In the genomic region with DNA sequence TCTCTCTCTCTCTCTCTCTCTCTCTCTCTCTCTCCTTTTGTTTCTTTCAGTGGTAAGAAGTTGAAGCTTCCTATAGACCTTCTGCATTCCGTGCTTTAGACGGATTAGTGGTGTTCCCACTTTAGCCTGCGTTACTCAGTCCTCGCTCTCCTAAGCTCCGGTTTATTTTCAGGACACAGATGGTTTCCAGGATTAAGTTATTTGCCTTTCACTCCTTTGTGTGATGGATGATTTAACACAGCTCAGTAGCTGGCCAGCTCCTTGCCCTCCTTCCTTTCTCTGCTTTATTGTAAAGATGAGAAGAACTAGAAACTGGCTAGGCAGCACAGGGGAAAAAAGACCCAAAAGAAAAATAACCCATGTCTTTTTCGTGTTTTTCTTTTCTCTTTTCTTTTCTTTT, we compare ENCODE assay signal across 10 mouse cellular contexts. TPM values are rescaled to one million over a fixed set of nuclear protein-coding genes. Genes with fewer than 3 reads are reported as not detected.
DNase-seq lines count a peak whose midpoint lies in the region; ATAC-seq and TF ChIP-seq lines count a peak whose summit lies in the region.
"Had no signal": no experiment of that assay in that cellular context is flagged by ENCODE, and none has a peak within 500 bp of the region (broad histone marks: within the 10 kb centered on the region; RNA-seq: fewer than 3 reads in every experiment).

No protein-coding gene starts in this region.

- no peak overlapping the region for H3K4me3 ChIP-seq in liver, embryonic 11.5 days (ENCODE audit: low read depth, low read length)
- peak overlapping the region; percentile 27 for H3K4me3 ChIP-seq in forebrain, embryonic 10.5 days
- no peak overlapping the region for H3K4me3 ChIP-seq in intestine, postnatal 0 days (ENCODE audit: low read depth, low read length)
- no peak overlapping the region for H3K4me3 ChIP-seq in neural tube, embryonic 15.5 days (replicated peaks)

- TF ChIP-seq CTCF in intestine, postnatal 0 days (IDR thresholded peaks at IDR 0.05; ENCODE audit: low read depth), result no peak

- H3K4me1 ChIP-seq in liver, embryonic 11.5 days (replicated peaks; ENCODE audit: control insufficient read depth, insufficient read depth, low read length), result no peaks in the 10 kb centered on the region
- peaks cover 40% of the 10 kb centered on the region for H3K4me1 ChIP-seq in forebrain, embryonic 10.5 days
- H3K4me1 ChIP-seq in intestine, postnatal 0 days (replicated peaks; ENCODE audit: control insufficient read depth, insufficient read depth, low read length), result no peaks in the 10 kb centered on the region
- peaks cover 22% of the 10 kb centered on the region for H3K4me1 ChIP-seq in neural tube, embryonic 15.5 days

- no peak for DNase-seq in liver, embryonic 11.5 days (ENCODE audit: low spot score)
- DNase-seq in liver, result no peak
- no peak for DNase-seq in forebrain, embryonic 10.5 days (ENCODE audit: extremely low spot score, low spot score)
- no peak for DNase-seq in urinary bladder, postnatal 36 days (ENCODE audit: low spot score in 2 of 2)
- no peak for DNase-seq in testis, postnatal 14 days (ENCODE audit: low spot score)
- DNase-seq: cerebellum, postnatal 14 days had no signal

- no peak overlapping the region for H3K27ac ChIP-seq in liver, embryonic 11.5 days (ENCODE audit: low read depth, low read length)
- peak overlapping the region; percentile 73; the same call in 1 of the 2 replicates for H3K27ac ChIP-seq in forebrain, embryonic 10.5 days
- H3K27ac ChIP-seq in intestine, postnatal 0 days (ENCODE audit: low read depth, low read length), result no peak overlapping the region
- H3K27ac ChIP-seq in neural tube, embryonic 15.5 days (replicated peaks), result no peak overlapping the region

- H3K9ac ChIP-seq in liver, embryonic 11.5 days (ENCODE audit: low read depth, low read length), result no peak overlapping the region
- no peak overlapping the region for H3K9ac ChIP-seq in intestine, postnatal 0 days (ENCODE audit: low read depth, low read length)
- no peak overlapping the region for H3K9ac ChIP-seq in neural tube, embryonic 15.5 days (replicated peaks)

- ATAC-seq in liver, embryonic 11.5 days (replicated peaks; ENCODE audit: low FRiP score), result no peak
- ATAC-seq in intestine, postnatal 0 days, result no peak
- 0 out of 2 replicates have a peak, but pooled peaks have one; percentile 18 for ATAC-seq in neural tube, embryonic 15.5 days (ENCODE audit: low FRiP score)
- no peak for ATAC-seq in cerebellum, adult (ENCODE audit: insufficient number of reproducible peaks, low FRiP score, low TSS enrichment)

- H3K27me3 ChIP-seq in liver, embryonic 11.5 days (replicated peaks; ENCODE audit: control insufficient read depth, insufficient read depth, low read length), result peaks cover 9% of the 10 kb centered on the region
- H3K27me3 ChIP-seq in forebrain, embryonic 10.5 days (ENCODE audit: poor library complexity, severe bottlenecking), result peaks cover 11% of the 10 kb centered on the region; the same call in 1 of the 2 replicates
- no peaks in the 10 kb centered on the region for H3K27me3 ChIP-seq in intestine, postnatal 0 days (replicated peaks; ENCODE audit: control insufficient read depth, insufficient read depth, low read length)
- H3K27me3 ChIP-seq in neural tube, embryonic 15.5 days (replicated peaks), result no peaks in the 10 kb centered on the region

- no peaks in the 10 kb centered on the region for H3K9me3 ChIP-seq in liver, embryonic 11.5 days (ENCODE audit: control insufficient read depth, low read length)
- no peaks in the 10 kb centered on the region for H3K9me3 ChIP-seq in forebrain, embryonic 10.5 days
- no peaks in the 10 kb centered on the region for H3K9me3 ChIP-seq in intestine, postnatal 0 days (ENCODE audit: control insufficient read depth)
- H3K9me3 ChIP-seq in neural tube, embryonic 15.5 days (replicated peaks), result no peaks in the 10 kb centered on the region
- H3K9me3 ChIP-seq: G1E had no signal

- 30% methylated on average over 6 of the region's 6 CpGs for WGBS in liver, embryonic 11.5 days
- WGBS in forebrain, embryonic 10.5 days, result 11% methylated on average over 6 of the region's 6 CpGs
- WGBS in intestine, postnatal 0 days, result 20% methylated on average over 6 of the region's 6 CpGs
- WGBS in neural tube, embryonic 15.5 days, result 6% methylated on average over 6 of the region's 6 CpGs

- H3K36me3 ChIP-seq in liver, embryonic 11.5 days (ENCODE audit: control insufficient read depth, insufficient read depth, low read length), result no peaks in the 10 kb centered on the region
- no peaks in the 10 kb centered on the region for H3K36me3 ChIP-seq in forebrain, embryonic 10.5 days (replicated peaks)
- H3K36me3 ChIP-seq in intestine, postnatal 0 days (ENCODE audit: control insufficient read depth, insufficient read depth), result no peaks in the 10 kb centered on the region
- no peaks in the 10 kb centered on the region for H3K36me3 ChIP-seq in neural tube, embryonic 15.5 days
- H3K36me3 ChIP-seq: G1E had no signal

- H3K4me2 ChIP-seq in liver, embryonic 11.5 days, result peak overlapping the region; percentile 52; the same call in 1 of the 2 replicates
- H3K4me2 ChIP-seq in intestine, postnatal 0 days (replicated peaks; ENCODE audit: low read depth), result peak overlapping the region; percentile 47
- peak overlapping the region; percentile 47 for H3K4me2 ChIP-seq in neural tube, embryonic 15.5 days

RNA-seq across cellular contexts. Expression of gene F2rl1, which starts 23.8 kb away (rescaled TPM):
- 0.21 and 0.43 TPM in 2 replicates for polyA plus RNA-seq in liver, embryonic 11.5 days (2014; fragmentation: Nextera tagmentation; extraction: Ambion mirVana)
- polyA plus RNA-seq in forebrain, embryonic 10.5 days (2016; fragmentation: Nextera tagmentation; extraction: Ambion mirVana), result 0.16 TPM in 1 of 2 replicates, not detected in the other
- 32.6 and 36.4 TPM in 2 replicates for polyA plus RNA-seq in intestine, postnatal 0 days (2015; fragmentation: Nextera tagmentation; extraction: Ambion mirVana)
- 0.13 and 1.8 TPM in 2 replicates for polyA plus RNA-seq in neural tube, embryonic 15.5 days (2015; fragmentation: Nextera tagmentation; extraction: Ambion mirVana)
- polyA plus RNA-seq: G1E had no signal

Comparison
In these comparisons a context has a peak if more than half of its experiments do, and no peak if none do; other contexts are left out.
1. RNA of gene F2rl1, which starts 23.8 kb away (polyA plus RNA-seq): 32.6 to 36.4 TPM in intestine, postnatal 0 days; 0.21 to 0.43 TPM in liver, embryonic 11.5 days, 0.16 TPM in forebrain, embryonic 10.5 days and 0.13 to 1.8 TPM in neural tube, embryonic 15.5 days; every median in the first group is over 10 times any median in the second.
2. Peak in every context shown above with its lines, with median percentiles within 50 percentile points of each other: H3K4me2 ChIP-seq.